Mouse (Mus musculus) hindbrain, embryonic 14.5 days (tissue): ENCODE measurements around the gene Apom. TPM values are rescaled to one million over a fixed set of nuclear protein-coding genes. Genes with fewer than 3 reads are reported as not detected.

Experiments
- ATAC-seq: fragments of 200-750 bp; cut with Nextera tagmentation; 2 replicates; pipeline ENCODE4 v1.8.0; 2017; ENCODE audit warnings: moderate number of reproducible peaks, mild to moderate bottlenecking, moderate TSS enrichment, moderate library complexity; ENCODE audit not compliant: low FRiP score
- DNase-seq: peaks from one replicate; pipeline ENCODE4 v3.0.0-alpha.2; 2015; ENCODE audit warnings: low spot score
- H3K27ac ChIP-seq: fragments of 300-500 bp; sonication (generic); 2 replicates; pipeline ENCODE4 v1.5.1; 2014; ENCODE audit warnings: mild to moderate bottlenecking, moderate library complexity
- H3K27me3 ChIP-seq: fragments of 300-500 bp; sonication (generic); 2 replicates; pipeline ENCODE4 v1.6.1; 2014; ENCODE audit warnings: mild to moderate bottlenecking, low read length, mixed read lengths; ENCODE audit not compliant: control insufficient read depth, insufficient read depth
- H3K36me3 ChIP-seq: fragments of 300-500 bp; sonication (generic); replicated peaks from 2 replicates; pipeline ENCODE4 v1.6.1; 2014; ENCODE audit not compliant: control insufficient read depth, insufficient read depth
- H3K4me1 ChIP-seq: fragments of 300-500 bp; sonication (generic); replicated peaks from 2 replicates; pipeline ENCODE4 v1.6.1; 2014; ENCODE audit warnings: antibody characterized with exemption, low read length, mixed read lengths; ENCODE audit not compliant: control insufficient read depth, insufficient read depth
- H3K4me2 ChIP-seq: fragments of 300-500 bp; sonication (generic); replicated peaks from 2 replicates; pipeline ENCODE4 v1.6.1; 2014; ENCODE audit warnings: mild to moderate bottlenecking, moderate library complexity
- H3K4me3 ChIP-seq: fragments of 300-500 bp; sonication (generic); replicated peaks from 2 replicates; pipeline ENCODE4 v1.5.1; 2014; ENCODE audit warnings: mild to moderate bottlenecking, low read length
- H3K9ac ChIP-seq: fragments of 300-500 bp; sonication (generic); 2 replicates; pipeline ENCODE4 v1.6.1; 2014
- H3K9me3 ChIP-seq: fragments of 300-500 bp; sonication (generic); 2 replicates; pipeline ENCODE4 v1.6.1; 2016; ENCODE audit warnings: low read length; ENCODE audit not compliant: control insufficient read depth
- WGBS: fragments of 180-500 bp; shearing (Covaris S2); extraction: QIAGEN DNeasy Blood & Tissue Kit; methylation state at CpG from one replicate; pipeline ENCODE4 v1.1.7; 2014; 5-methylcytosine and 5-hydroxymethylcytosine counted together
- polyA plus RNA-seq: library from polyadenylated mRNA; unstranded; fragments of >200 nt; fragmentation: Nextera tagmentation; extraction: Ambion mirVana; gene quantifications from 2 replicates; pipeline ENCODE4 v1.2.1, GENCODE M21; 2014

Apom gene
- polyA plus RNA-seq, 1 experiment from 2014 or later: 0.39 TPM

DNA sequence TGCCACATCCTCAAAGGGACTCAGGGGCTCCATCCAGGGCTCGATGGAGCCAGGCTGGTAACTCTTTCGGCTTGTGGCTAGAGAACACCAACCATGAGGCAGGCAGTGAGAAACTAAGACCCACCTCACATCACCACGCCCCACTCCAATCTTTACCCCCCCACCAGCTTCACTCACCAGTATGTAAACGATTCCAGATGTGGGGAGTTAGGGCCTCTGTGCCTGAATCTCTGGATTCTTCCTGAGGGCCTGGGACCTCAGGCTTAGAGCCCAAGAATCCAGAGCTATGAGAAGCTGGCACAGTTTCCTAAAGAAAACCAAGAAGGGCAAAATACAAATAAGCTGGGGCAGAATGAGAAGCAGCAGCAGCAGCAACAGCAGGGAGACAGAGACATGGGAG, 22.1 kb upstream of the Apom start:
- 85% methylated on average over 4 of the region's 4 CpGs for WGBS
- DNase-seq (no peak), ATAC-seq (no peak)
- Histone ChIP-seq H3K27ac (no peak overlapping the region), H3K27me3 (no peaks in the 10 kb centered on the region), H3K9ac (no peak overlapping the region), H3K4me3 (no peak overlapping the region), H3K4me1 (no peaks in the 10 kb centered on the region), H3K9me3 (no peaks in the 10 kb centered on the region), H3K4me2 (no peak overlapping the region), H3K36me3 (peaks cover 99% of the 10 kb centered on the region)

DNA sequence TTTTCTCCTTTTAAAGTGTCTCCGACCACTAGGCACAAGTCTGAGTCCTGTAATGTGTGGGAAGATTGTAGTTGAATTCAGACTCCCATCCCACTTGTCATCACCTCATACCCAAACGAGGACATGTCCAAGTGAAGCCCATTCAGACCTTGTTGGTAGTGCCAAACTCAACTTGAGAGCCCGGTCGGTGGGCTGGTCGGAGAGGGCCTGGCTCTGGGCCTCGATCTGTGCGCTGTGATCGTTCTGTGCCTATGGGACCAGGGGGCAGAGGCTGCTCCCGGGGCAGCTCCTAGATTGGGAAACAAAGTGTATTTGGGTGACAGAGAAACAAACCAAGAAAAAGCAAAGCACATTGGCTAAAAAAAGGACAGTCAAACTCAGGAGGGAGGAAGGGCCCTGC, 21.2 kb upstream of the Apom start:
- Histone ChIP-seq H3K27me3 (no peaks in the 10 kb centered on the region), H3K4me2 (no peak overlapping the region), H3K4me3 (no peak overlapping the region), H3K27ac (no peak overlapping the region), H3K9ac (no peak overlapping the region), H3K9me3 (no peaks in the 10 kb centered on the region), H3K4me1 (no peaks in the 10 kb centered on the region), H3K36me3 (peaks cover 99% of the 10 kb centered on the region)
- 93% methylated on average over 9 of the region's 9 CpGs for WGBS
- ATAC-seq (no peak), DNase-seq (no peak)

GRCm38 (mm10) chr17:35152121-35152520, 20.3 kb upstream of the Apom start:
- no peaks in the 10 kb centered on the region for H3K9me3 ChIP-seq
- no peak overlapping the region for H3K9ac ChIP-seq
- H3K4me3 ChIP-seq: no peak overlapping the region
- peaks cover 99% of the 10 kb centered on the region for H3K36me3 ChIP-seq
- H3K27me3 ChIP-seq: no peaks in the 10 kb centered on the region
- no peak overlapping the region for H3K27ac ChIP-seq
- DNase-seq (no peak), ATAC-seq (no peak)
- no peaks in the 10 kb centered on the region for H3K4me1 ChIP-seq
- 97% methylated on average over 4 of the region's 4 CpGs for WGBS
- H3K4me2 ChIP-seq: no peak overlapping the region

GRCm38 (mm10) chr17:35147922-35148639, 16.2 kb upstream of the Apom start:
- peaks cover 99% of the 10 kb centered on the region for H3K36me3 ChIP-seq
- no peaks in the 10 kb centered on the region for H3K27me3 ChIP-seq
- 73% methylated on average over 5 of the region's 5 CpGs for WGBS
- H3K4me1 ChIP-seq: no peaks in the 10 kb centered on the region
- ATAC-seq: no peak
- no peak for DNase-seq
- no peaks in the 10 kb centered on the region for H3K9me3 ChIP-seq
- no peak overlapping the region for H3K27ac ChIP-seq
- no peak overlapping the region for H3K4me3 ChIP-seq
- no peak overlapping the region for H3K4me2 ChIP-seq
- H3K9ac ChIP-seq: no peak overlapping the region

DNA sequence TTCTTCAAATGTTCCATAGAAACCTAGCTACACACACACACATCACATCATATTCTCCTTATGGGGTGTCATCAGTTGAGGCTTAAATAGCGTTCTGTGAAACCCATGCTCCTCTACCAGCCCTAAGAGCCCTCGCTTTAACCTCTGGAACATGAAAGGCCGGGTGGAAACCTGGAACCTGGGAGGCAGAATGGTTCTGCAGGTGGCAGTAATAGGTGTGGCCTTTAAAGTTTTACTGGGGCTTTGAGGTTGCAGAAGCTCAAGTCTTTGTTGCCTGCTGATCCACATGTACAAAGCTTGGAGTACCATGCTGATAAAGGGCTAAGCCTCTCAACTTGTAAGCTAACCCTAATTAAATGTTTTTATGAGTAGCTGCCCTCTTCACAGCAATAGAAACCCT, 15.5 kb upstream of the Apom start:
- 65% methylated on average over 3 of the region's 3 CpGs for WGBS
- H3K4me3 ChIP-seq: no peak overlapping the region
- DNase-seq (no peak), ATAC-seq (no peak)
- peaks cover 99% of the 10 kb centered on the region for H3K36me3 ChIP-seq
- no peaks in the 10 kb centered on the region for H3K4me1 ChIP-seq
- no peak overlapping the region for H3K4me2 ChIP-seq
- H3K9ac ChIP-seq: no peak overlapping the region
- H3K9me3 ChIP-seq: no peaks in the 10 kb centered on the region
- no peaks in the 10 kb centered on the region for H3K27me3 ChIP-seq
- H3K27ac ChIP-seq: no peak overlapping the region

DNA sequence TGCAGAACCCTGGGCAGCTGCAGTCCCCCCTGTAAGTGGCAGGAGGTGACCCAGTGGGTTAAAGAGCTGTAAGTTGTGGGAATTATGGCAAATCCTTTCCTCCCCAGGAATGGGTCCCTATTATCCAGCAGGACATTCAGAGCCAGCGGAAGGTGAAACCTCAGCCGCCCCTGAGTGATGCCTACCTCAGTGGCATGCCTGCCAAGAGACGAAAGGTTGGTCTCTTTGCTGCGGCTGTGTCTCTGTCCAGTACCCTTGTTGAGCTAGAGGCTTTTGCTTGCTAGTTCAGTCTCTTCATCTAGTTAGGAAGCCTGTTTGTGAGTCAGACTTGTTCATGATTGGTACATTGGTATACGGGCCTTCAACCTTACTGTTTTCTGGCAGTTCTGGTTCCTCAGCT, 14.3 kb upstream of the Apom start:
- Histone ChIP-seq H3K4me1 (no peaks in the 10 kb centered on the region), H3K4me2 (no peak overlapping the region), H3K36me3 (peaks cover 99% of the 10 kb centered on the region), H3K4me3 (no peak overlapping the region), H3K27ac (no peak overlapping the region), H3K9ac (no peak overlapping the region), H3K27me3 (no peaks in the 10 kb centered on the region), H3K9me3 (no peaks in the 10 kb centered on the region)
- WGBS: 88% methylated on average over 5 of the region's 5 CpGs
- ATAC-seq (no peak), DNase-seq (no peak)

DNA sequence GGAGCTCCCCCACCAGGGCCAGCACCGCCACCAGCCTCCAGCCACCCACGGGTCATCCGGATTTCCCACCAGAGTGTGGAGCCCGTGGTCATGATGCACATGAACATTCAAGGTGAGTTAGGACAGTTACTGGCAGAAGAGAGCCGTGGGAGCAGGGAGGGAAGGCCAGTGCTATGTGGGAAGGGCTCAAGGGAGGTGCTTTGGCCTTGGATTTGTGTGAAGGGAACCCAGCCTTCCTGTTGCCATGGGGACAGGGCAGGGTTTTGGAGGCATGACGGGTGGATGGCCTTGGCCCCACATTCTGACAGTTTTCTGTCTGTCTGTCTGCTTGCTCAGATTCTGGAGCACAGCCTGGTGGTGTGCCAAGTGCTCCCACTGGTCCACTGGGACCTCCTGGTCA, 10.1 kb upstream of the Apom start:
- no peak overlapping the region for H3K4me3 ChIP-seq
- no peak for DNase-seq
- 86% methylated on average over 6 of the region's 6 CpGs for WGBS
- ATAC-seq: no peak
- peaks cover 88% of the 10 kb centered on the region for H3K36me3 ChIP-seq
- H3K9me3 ChIP-seq: no peaks in the 10 kb centered on the region
- H3K4me2 ChIP-seq: no peak overlapping the region
- no peaks in the 10 kb centered on the region for H3K27me3 ChIP-seq
- no peak overlapping the region for H3K9ac ChIP-seq
- no peak overlapping the region for H3K27ac ChIP-seq
- H3K4me1 ChIP-seq: peaks cover 12% of the 10 kb centered on the region

DNA sequence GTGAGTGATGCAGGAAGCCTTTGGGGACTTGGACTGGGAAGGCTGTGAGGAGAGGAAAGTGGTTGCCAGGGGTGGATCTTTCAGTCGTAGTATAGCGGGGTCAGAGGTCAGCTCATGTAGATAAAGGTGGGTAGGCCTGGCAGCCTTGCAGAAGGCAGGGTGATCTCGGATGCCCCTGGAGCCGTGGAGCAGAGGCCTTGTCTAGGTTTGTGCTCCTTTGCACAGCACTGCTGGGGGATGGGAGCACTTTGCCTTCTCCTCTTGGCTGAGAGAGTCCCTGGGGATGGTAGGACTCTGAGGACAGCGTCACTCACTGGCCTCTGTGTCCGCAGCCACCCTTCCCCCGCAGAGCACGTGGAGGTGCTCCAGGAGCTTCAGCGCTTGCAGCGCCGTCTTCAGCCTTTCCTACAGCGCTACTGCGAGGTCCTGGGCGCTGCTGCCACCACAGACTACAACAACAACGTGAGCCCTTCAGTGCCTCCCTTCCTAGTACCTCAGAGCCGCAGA, 8.7 kb upstream of the Apom start:
- peaks cover 74% of the 10 kb centered on the region for H3K36me3 ChIP-seq
- no peak overlapping the region for H3K4me3 ChIP-seq
- ATAC-seq (no peak), DNase-seq (no peak)
- no peak overlapping the region for H3K27ac ChIP-seq
- no peaks in the 10 kb centered on the region for H3K27me3 ChIP-seq
- WGBS: 77% methylated on average over 16 of the region's 16 CpGs
- no peak overlapping the region for H3K9ac ChIP-seq
- no peak overlapping the region for H3K4me2 ChIP-seq
- peaks cover 20% of the 10 kb centered on the region for H3K4me1 ChIP-seq
- H3K9me3 ChIP-seq: no peaks in the 10 kb centered on the region

- whole genome bisulfite sequencing: 96% methylated on average over 3 of the region's 3 CpGs
- H3K4me1 ChIP-seq: peaks cover 20% of the 10 kb centered on the region
- H3K9ac ChIP-seq: no peak overlapping the region
- no peak overlapping the region for H3K4me2 ChIP-seq
- H3K4me3 ChIP-seq: no peak overlapping the region
- H3K36me3 ChIP-seq: peaks cover 61% of the 10 kb centered on the region
- no peaks in the 10 kb centered on the region for H3K27me3 ChIP-seq
- H3K27ac ChIP-seq: no peak overlapping the region
- DNase-seq: no peak
- no peaks in the 10 kb centered on the region for H3K9me3 ChIP-seq
- no peak for ATAC-seq
Observed at GRCm38 (mm10) chr17:35139269-35139668, 7.4 kb upstream of the Apom start.
